Mouse (Mus musculus) liver, adult 2 months (tissue): Measurements from ENCODE around the gene Chp1. TPM values are rescaled to one million over a fixed set of nuclear protein-coding genes. Genes with fewer than 3 reads are reported as not detected.

Experiments
- DNase-seq: peaks from one replicate; pipeline ENCODE4 v3.0.0-alpha.2; 2011; ENCODE audit warnings: low read depth, low spot score; ENCODE audit errors: extremely low read depth
- H3K27ac ChIP-seq: fragments of 200-500 bp; replicated peaks from 2 replicates; pipeline ENCODE4 v1.5.1; 2012; ENCODE audit warnings: low read depth, mild to moderate bottlenecking, control low read depth, inconsistent platforms, low read length; ENCODE audit not compliant: insufficient read depth
- H3K27me3 ChIP-seq: fragments of 200-500 bp; 2 replicates; pipeline ENCODE4 v1.6.1; 2012; ENCODE audit warnings: mild to moderate bottlenecking, moderate library complexity, low read length, inconsistent platforms; ENCODE audit not compliant: control insufficient read depth, insufficient read depth
- H3K36me3 ChIP-seq: fragments of 200-500 bp; 2 replicates; pipeline ENCODE4 v1.6.1; 2012; ENCODE audit warnings: low read length, inconsistent platforms; ENCODE audit not compliant: control insufficient read depth, insufficient read depth
- H3K4me1 ChIP-seq: fragments of 200-500 bp; 2 replicates; pipeline ENCODE4 v1.6.1; 2011; ENCODE audit warnings: low read length; ENCODE audit not compliant: control insufficient read depth, insufficient read depth
- H3K4me3 ChIP-seq: fragments of 200-500 bp; 2 replicates; pipeline ENCODE4 v1.5.1; 2011; ENCODE audit warnings: low read depth, mild to moderate bottlenecking, control low read depth, low read length, moderate library complexity; ENCODE audit not compliant: insufficient read depth
- H3K79me2 ChIP-seq: fragments of 200-500 bp; 2 replicates; pipeline ENCODE4 v1.6.1; 2012; ENCODE audit warnings: inconsistent platforms, mild to moderate bottlenecking, low read length, moderate library complexity; ENCODE audit not compliant: control insufficient read depth, insufficient read depth
- H3K9ac ChIP-seq: fragments of 200-500 bp; 2 replicates; pipeline ENCODE4 v1.6.1; 2012; ENCODE audit warnings: low read depth, mild to moderate bottlenecking, control low read depth, inconsistent platforms, low read length
- CTCF ChIP-seq: fragments of 200-500 bp; IDR thresholded peaks from 2 replicates; pipeline ENCODE4 v1.5.1; 2011; ENCODE audit warnings: low read depth, low read length, control low read depth
- POLR2A ChIP-seq: fragments of 200-500 bp; IDR thresholded peaks from 2 replicates; pipeline ENCODE4 v1.6.1; 2011; ENCODE audit warnings: low read length, control low read depth; ENCODE audit not compliant: insufficient read depth; ENCODE audit errors: extremely low read depth
- WGBS: fragments of 180-500 bp; shearing (Covaris S2); methylation state at CpG from one replicate; pipeline ENCODE4 v1.1.7; 2018; 5-methylcytosine and 5-hydroxymethylcytosine counted together
- polyA plus RNA-seq: library from polyadenylated mRNA; depleted of rRNA; stranded (reverse); fragments of >200 nt; gene quantifications from 2 replicates; pipeline ENCODE4 v1.2.3, GENCODE M21; 2012
- total RNA-seq: library from RNA; depleted of rRNA; stranded (reverse); fragments of >200 nt; gene quantifications from 2 replicates; pipeline ENCODE4 v1.2.3, GENCODE M21; 2014

Gene Chp1
- total and polyA plus RNA-seq, 2 experiments = 176 to 178 TPM

GRCm38 (mm10) chr2:119512292-119512691 is 35.2 kb upstream of the Chp1 start:
- Histone ChIP-seq H3K4me1 (no peaks in the 10 kb centered on the region), H3K27me3 (no peaks in the 10 kb centered on the region), H3K9ac (no peak overlapping the region), H3K4me3 (no peak overlapping the region), H3K27ac (no peak overlapping the region), H3K36me3 (no peaks in the 10 kb centered on the region), H3K79me2 (no peaks in the 10 kb centered on the region)
- DNase-seq = peak; percentile 20
- TF ChIP-seq POLR2A (no peak), CTCF (no peak; the same call in 1 of the 2 replicates)
- WGBS = 90% methylated on average over 3 of the region's 3 CpGs

- no peaks in the 10 kb centered on the region for H3K36me3 ChIP-seq
- H3K4me3 ChIP-seq = no peak overlapping the region
- DNase-seq = peak; percentile 12
- no peak overlapping the region for H3K9ac ChIP-seq
- no peak overlapping the region for H3K27ac ChIP-seq
- WGBS = 36% methylated on average over 3 of the region's 3 CpGs
- no peaks in the 10 kb centered on the region for H3K4me1 ChIP-seq
- H3K27me3 ChIP-seq = no peaks in the 10 kb centered on the region
- TF ChIP-seq POLR2A = no peak
- no peak for TF ChIP-seq CTCF
- H3K79me2 ChIP-seq = no peaks in the 10 kb centered on the region
These were observed 33.4 kb upstream of the Chp1 start for GRCm38 (mm10) chr2:119514026-119514522.

DNA sequence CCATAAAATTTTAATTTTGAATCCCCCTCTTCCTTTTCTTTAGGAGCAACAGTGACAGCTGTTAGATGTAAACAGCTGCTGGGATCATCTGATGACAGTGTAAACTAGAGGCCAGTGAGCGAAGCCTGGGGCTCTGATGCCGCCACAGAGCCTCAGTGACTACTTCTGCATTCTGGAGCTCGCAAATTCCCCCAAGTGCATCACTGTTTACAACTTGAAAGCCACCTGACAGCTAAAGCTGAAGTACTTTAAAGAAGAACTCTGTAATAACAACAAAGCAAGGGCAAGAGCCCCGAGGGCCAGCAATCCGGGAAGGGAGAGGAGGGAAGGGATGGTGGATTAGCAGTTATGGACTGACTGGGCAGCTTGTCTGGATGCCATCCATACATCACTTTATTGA is 30.7 kb upstream of the Chp1 start:
- WGBS = 80% methylated on average over 5 of the region's 5 CpGs
- no peak for TF ChIP-seq POLR2A
- TF ChIP-seq CTCF = no peak
- Histone ChIP-seq H3K9ac (no peak overlapping the region), H3K4me1 (no peaks in the 10 kb centered on the region), H3K27ac (no peak overlapping the region), H3K27me3 (no peaks in the 10 kb centered on the region), H3K4me3 (no peak overlapping the region), H3K36me3 (no peaks in the 10 kb centered on the region), H3K79me2 (no peaks in the 10 kb centered on the region)
- DNase-seq = no peak

DNA sequence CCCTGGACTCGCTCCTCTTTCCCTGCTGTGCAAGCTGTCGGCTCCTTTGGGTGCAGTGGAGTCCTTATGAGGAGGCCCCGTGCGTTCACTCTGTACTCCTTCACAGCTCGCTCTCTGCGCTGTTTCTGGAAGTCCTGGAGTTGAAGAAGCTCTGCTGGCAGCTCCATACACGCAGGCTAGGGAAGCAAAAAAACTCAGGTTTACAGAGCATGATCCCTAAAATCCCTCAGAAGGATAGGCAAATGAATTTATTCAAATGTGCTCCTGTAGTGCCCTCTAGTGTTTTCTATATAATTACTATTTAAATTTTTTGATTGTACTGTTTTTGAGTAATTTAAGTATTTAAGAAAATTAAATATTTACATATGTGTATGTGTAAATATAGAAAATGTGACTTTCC is 26.9 kb upstream of the Chp1 start:
- Histone ChIP-seq H3K4me1 (no peaks in the 10 kb centered on the region), H3K4me3 (no peak overlapping the region), H3K79me2 (no peaks in the 10 kb centered on the region), H3K27ac (no peak overlapping the region), H3K9ac (no peak overlapping the region), H3K27me3 (no peaks in the 10 kb centered on the region), H3K36me3 (no peaks in the 10 kb centered on the region)
- 73% methylated on average over 7 of the region's 7 CpGs for WGBS
- DNase-seq = no peak
- TF ChIP-seq CTCF = peak; percentile 31; the same call in 1 of the 2 replicates
- no peak for TF ChIP-seq POLR2A

- Histone ChIP-seq H3K9ac (no peak overlapping the region), H3K79me2 (no peaks in the 10 kb centered on the region), H3K27ac (no peak overlapping the region), H3K27me3 (no peaks in the 10 kb centered on the region), H3K36me3 (peaks cover 3% of the 10 kb centered on the region; the same call in 1 of the 2 replicates), H3K4me3 (no peak overlapping the region), H3K4me1 (no peaks in the 10 kb centered on the region)
- WGBS = 90% methylated on average over 4 of the region's 4 CpGs
- no peak for DNase-seq
- TF ChIP-seq POLR2A = no peak
These were observed 23.7 kb upstream of the Chp1 start for GRCm38 (mm10) chr2:119523836-119524235.

GRCm38 (mm10) chr2:119525422-119525821 is 22.1 kb upstream of the Chp1 start:
- 43% methylated on average over 4 of the region's 4 CpGs for WGBS

More at GRCm38 (mm10) chr2:119525422-119525821, 22.1 kb upstream of the Chp1 start:
- no peak overlapping the region for H3K4me3 ChIP-seq
- H3K4me1 ChIP-seq = no peaks in the 10 kb centered on the region
- DNase-seq = no peak
- H3K36me3 ChIP-seq = peaks cover 3% of the 10 kb centered on the region; the same call in 1 of the 2 replicates
- no peaks in the 10 kb centered on the region for H3K79me2 ChIP-seq
- H3K27ac ChIP-seq = no peak overlapping the region
- H3K9ac ChIP-seq = no peak overlapping the region
- no peaks in the 10 kb centered on the region for H3K27me3 ChIP-seq
- TF ChIP-seq CTCF (no peak), POLR2A (no peak)
